Mouse (Mus musculus): Measurements from ENCODE around the gene Dlg5. TPM values are rescaled to one million over a fixed set of nuclear protein-coding genes. Genes with fewer than 3 reads are reported as not detected.

Gene Dlg5
- polyA plus RNA-seq (2012; ENCODE audit: low replicate concordance) = 1.2 and 3.2 TPM in 2 replicates

GRCm38 (mm10) chr14:24245177-24246081, at the start of gene Dlg5:
Gene Dlg5, minus strand, starts transcription at chr14:24245920.

DNA sequence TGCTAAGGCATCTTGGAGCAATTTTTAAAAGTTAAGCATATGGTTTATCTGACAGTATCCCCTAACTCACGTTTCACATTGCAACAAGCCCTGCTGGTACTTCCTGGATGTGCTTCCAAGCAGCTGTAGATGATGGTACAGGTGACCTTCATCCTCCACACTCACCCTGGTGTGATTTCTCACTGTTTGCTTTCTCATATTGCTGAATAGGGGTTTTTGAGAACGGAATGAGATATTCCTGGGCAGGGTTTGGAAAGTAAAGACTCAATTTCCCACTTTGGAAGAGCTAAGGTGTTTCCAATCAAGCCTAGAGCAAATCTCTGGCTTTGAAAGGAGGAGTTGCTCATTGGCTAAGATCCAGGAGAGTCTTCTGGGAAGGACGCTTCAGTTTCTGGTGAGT, 47.2 kb upstream of the Dlg5 start, which contains the start of gene E330034G19Rik:
Gene E330034G19Rik (plus strand): TSS at position 301 of the 400 bp plus-strand sequence.

Other genes with a start within 250 kb of the Dlg5 start
- gene Kcnma1, start 231.4 kb downstream of the Dlg5 start, polyA plus RNA-seq (2012; ENCODE audit: low replicate concordance) = not detected in 2 replicates
- gene E330034G19Rik, start 47.3 kb upstream of the Dlg5 start, polyA plus RNA-seq (2012; ENCODE audit: low replicate concordance) = not detected in 2 replicates
- gene Polr3a, start 241.1 kb upstream of the Dlg5 start, polyA plus RNA-seq (2012; ENCODE audit: low replicate concordance) = 2.6 and 4.1 TPM in 2 replicates
- 338 and 407 TPM in 2 replicates for gene Rps24, start 241.2 kb upstream of the Dlg5 start, polyA plus RNA-seq (2012; ENCODE audit: low replicate concordance)